Mouse (Mus musculus): ENCODE measurements around the gene Zfp78. TPM values are rescaled to one million over a fixed set of nuclear protein-coding genes. Genes with fewer than 3 reads are reported as not detected.

Gene Zfp78
- polyA plus RNA-seq, 1 experiment = 1.9 TPM

DNA sequence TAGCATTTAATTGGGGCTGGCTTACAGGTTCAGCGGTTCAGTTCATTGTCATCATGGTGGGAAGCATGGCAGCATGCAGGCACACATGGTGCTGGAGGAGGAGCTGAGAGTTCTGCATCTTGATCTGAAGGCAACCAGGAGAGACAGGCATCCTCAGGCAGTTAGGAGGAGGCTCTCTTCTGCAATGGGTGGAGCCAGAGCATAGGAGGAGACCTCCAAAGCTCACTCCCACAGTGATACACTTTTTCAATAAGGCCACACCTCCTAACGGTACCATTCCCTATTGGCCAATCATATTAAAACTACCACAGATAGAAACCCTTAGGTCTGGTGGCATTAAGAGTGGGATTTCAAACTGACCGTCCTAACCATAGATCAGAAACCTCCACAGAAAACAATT is 6.4 kb downstream of the Zfp78 start:
- Histone ChIP-seq H3K4me3 (ENCODE audit: insufficient read depth, low read depth, low read length) (no peak overlapping the region), H3K27ac (replicated peaks; ENCODE audit: low read depth, low read length) (no peak overlapping the region), H3K4me1 (ENCODE audit: control insufficient read depth, insufficient read depth, insufficient read length, low read length) (no peaks in the 10 kb centered on the region)

DNA sequence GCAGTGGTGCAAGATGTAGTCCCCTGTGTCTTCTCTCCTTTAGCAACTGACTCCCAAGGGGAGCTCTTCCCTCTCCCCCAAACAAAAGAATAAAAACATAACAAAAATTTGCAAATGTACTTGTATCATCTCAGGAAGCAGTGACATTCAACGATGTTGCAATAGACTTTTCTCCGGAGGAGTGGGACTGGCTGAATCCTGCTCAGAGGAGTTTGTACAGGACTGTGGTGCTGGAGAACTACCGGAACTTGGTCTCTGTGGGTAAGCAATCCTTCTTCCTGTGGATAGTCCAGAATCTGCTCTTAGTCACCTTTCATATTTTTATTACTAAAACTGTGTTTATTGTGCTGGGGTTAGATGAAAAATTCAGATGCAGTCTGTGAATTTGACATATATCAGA is 9.9 kb downstream of the Zfp78 start:
- no peak overlapping the region for H3K27ac ChIP-seq (replicated peaks; ENCODE audit: low read depth, low read length)

DNA sequence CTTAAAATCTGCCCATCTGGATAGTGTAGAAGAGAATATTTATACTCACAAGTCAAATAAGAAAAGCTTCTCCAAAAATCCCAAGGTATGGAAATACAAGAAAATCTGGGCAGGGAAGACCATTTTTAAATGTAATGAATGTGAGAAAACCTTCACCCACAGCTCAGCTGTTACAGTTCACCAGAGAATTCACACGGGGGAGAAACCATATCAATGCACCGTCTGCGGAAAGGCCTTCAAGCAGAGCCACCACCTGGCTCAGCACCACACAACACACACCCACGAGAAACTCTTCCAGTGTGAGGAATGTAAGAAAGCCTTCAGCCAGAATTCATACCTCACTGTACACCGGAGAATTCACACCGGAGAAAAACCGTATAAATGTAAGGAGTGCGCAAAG is 15.4 kb downstream of the Zfp78 start:
- no peak overlapping the region for H3K4me3 ChIP-seq (ENCODE audit: insufficient read depth, low read depth, low read length)
- H3K27ac ChIP-seq (replicated peaks; ENCODE audit: low read depth, low read length) = no peak overlapping the region
- no peaks in the 10 kb centered on the region for H3K4me1 ChIP-seq (ENCODE audit: control insufficient read depth, insufficient read depth, insufficient read length, low read length)

More for the DNA sequence above, 9.9 kb downstream of the Zfp78 start:
- Histone ChIP-seq H3K4me1 (ENCODE audit: control insufficient read depth, insufficient read depth, insufficient read length, low read length) (no peaks in the 10 kb centered on the region), H3K4me3 (ENCODE audit: insufficient read depth, low read depth, low read length) (no peak overlapping the region)

DNA sequence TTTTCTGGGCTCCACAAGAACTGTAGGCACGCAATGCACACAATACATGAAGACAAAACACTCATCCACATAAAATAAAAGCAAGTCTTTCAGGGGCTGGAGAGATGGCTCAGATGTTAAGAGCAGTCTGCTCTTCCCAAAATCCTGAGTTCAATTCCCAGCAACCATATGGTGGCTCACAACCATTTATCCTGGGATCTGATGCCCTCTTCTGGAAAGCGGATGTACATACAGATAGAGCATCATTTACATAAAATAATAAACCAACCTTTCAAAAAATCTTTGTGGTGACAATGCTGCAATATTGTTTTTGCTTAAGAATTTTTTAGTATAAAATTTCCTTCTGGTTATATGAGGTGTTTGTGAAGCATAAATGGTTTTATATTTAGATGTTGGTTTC is 18.4 kb downstream of the Zfp78 start:
- H3K27ac ChIP-seq (replicated peaks; ENCODE audit: low read depth, low read length) = no peak overlapping the region
- H3K4me1 ChIP-seq (ENCODE audit: control insufficient read depth, insufficient read depth, insufficient read length, low read length) = peaks cover 6% of the 10 kb centered on the region; the same call in 1 of the 2 replicates
- H3K4me3 ChIP-seq (ENCODE audit: insufficient read depth, low read depth, low read length) = no peak overlapping the region

DNA sequence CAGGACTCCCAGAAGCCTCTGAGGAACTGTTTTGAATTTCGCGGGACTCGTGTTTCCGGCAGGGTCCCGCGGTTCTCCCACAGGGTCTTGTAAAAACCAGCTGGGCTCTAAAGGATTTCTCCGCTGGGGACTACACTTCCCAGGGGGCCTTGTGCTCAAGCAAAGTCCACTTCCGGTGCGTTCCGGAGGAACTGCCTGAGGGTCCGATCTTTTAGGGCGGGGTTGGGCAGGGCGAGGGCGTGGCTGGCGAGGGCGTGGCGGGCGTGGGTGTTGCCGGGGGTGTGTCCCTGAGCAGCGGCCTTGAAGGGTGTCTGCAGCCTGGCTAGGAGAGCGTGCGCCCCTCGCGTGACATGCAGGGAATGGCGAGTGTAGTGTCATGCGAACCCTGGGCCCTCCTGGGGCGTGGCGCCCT is 20.0 kb downstream of the Zfp78 start, which contains the start of gene Zfp28:
TSS of gene Zfp28 (plus strand) at position 252 of the 412 bp plus-strand sequence.
- Histone ChIP-seq H3K27ac (replicated peaks; ENCODE audit: low read depth, low read length) (no peak within 1 kb of the TSS), H3K4me3 (ENCODE audit: insufficient read depth, low read depth, low read length) (peak within 1 kb of the TSS; percentile 85), H3K4me1 (ENCODE audit: control insufficient read depth, insufficient read depth, insufficient read length, low read length) (peaks cover 6% of the 10 kb centered on the region; the same call in 1 of the 2 replicates)

DNA sequence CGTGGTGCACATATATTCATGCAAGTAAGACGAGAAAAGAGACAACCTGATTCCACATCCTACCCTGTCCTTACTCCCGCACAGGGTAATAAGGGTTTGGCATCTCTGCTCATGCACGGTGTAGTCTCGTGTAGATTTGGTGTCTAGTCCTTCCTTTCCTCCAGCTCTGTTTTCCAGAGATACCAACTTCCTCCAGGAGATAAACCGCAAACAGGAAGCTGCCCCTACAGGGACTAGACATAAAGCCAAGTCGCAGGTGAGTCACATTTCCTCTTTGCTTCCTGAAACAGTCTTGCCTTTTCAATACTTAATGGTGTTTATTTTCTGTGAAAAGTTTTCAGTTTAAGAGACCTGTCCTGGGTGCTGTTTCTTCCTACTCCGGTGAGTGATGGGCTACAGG is 20.9 kb downstream of the Zfp78 start:
- peaks cover 6% of the 10 kb centered on the region; the same call in 1 of the 2 replicates for H3K4me1 ChIP-seq (ENCODE audit: control insufficient read depth, insufficient read depth, insufficient read length, low read length)
- H3K4me3 ChIP-seq (ENCODE audit: insufficient read depth, low read depth, low read length) = peak overlapping the region; percentile 85
- no peak overlapping the region for H3K27ac ChIP-seq (replicated peaks; ENCODE audit: low read depth, low read length)

DNA sequence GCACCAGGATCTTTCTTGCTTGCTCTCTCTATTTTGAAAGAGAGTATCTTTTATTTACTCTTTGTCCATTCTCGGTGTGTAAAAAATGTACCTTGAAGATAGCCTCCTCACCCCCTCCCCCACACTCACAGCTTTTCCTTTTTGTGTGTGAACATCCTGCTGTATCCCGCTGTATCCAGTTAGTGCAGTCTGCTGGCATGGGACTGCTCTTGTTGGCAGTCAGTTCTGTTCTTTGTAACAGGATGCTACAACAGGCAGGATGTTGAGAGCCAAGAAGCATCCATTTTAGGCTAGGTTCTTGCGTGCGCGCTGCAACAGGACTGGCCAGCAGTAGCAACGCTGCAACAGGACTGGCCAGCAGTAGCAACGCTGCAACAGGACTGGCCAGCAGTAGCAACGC is 23.9 kb downstream of the Zfp78 start:
- Histone ChIP-seq H3K4me1 (ENCODE audit: control insufficient read depth, insufficient read depth, insufficient read length, low read length) (peaks cover 6% of the 10 kb centered on the region; the same call in 1 of the 2 replicates), H3K27ac (replicated peaks; ENCODE audit: low read depth, low read length) (no peak overlapping the region), H3K4me3 (ENCODE audit: insufficient read depth, low read depth, low read length) (no peak overlapping the region)

DNA sequence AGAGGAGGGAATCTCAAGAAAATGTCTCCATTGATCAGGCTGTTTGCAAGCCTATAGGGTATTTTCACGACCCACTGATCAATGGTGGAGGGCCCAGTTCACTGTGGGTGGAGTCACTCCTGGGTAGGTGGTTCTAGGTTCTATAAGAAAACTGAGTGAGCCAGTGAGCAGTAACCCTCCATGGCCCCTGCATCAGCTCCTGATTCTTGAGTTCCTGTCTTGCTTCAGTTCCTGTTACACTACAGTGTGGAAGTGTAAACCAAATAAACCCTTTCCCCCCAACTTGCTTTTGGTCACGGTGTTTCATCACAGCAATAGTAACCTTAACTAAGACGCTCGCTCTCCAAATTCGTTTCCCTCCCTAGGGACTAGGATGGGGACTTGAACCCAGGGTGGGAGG is 25.9 kb downstream of the Zfp78 start:
- peaks cover 1% of the 10 kb centered on the region; the same call in 1 of the 2 replicates for H3K4me1 ChIP-seq (ENCODE audit: control insufficient read depth, insufficient read depth, insufficient read length, low read length)
- no peak overlapping the region for H3K27ac ChIP-seq (replicated peaks; ENCODE audit: low read depth, low read length)
- H3K4me3 ChIP-seq (ENCODE audit: insufficient read depth, low read depth, low read length) = no peak overlapping the region

DNA sequence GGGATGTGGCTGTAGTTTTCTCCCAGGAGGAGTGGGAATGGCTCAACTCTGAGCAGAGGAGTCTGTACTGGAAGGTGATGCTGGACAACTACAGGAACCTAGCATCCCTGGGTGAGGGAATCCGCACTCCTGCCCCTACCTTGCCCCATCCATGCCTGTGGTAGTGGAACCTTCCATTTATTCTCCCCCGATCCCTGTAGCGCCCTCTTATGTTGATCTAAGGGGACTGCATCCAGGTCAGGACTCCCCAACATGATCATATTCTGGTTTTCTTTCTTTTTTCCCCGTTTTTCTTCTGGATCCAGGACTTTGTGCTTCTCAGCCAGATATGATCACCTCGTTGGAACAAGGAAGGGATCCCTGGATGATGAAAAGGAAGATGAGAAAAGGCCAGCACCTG is 26.4 kb downstream of the Zfp78 start:
- no peaks in the 10 kb centered on the region for H3K4me1 ChIP-seq (ENCODE audit: control insufficient read depth, insufficient read depth, insufficient read length, low read length)
- H3K4me3 ChIP-seq (ENCODE audit: insufficient read depth, low read depth, low read length) = no peak overlapping the region
- no peak overlapping the region for H3K27ac ChIP-seq (replicated peaks; ENCODE audit: low read depth, low read length)

DNA sequence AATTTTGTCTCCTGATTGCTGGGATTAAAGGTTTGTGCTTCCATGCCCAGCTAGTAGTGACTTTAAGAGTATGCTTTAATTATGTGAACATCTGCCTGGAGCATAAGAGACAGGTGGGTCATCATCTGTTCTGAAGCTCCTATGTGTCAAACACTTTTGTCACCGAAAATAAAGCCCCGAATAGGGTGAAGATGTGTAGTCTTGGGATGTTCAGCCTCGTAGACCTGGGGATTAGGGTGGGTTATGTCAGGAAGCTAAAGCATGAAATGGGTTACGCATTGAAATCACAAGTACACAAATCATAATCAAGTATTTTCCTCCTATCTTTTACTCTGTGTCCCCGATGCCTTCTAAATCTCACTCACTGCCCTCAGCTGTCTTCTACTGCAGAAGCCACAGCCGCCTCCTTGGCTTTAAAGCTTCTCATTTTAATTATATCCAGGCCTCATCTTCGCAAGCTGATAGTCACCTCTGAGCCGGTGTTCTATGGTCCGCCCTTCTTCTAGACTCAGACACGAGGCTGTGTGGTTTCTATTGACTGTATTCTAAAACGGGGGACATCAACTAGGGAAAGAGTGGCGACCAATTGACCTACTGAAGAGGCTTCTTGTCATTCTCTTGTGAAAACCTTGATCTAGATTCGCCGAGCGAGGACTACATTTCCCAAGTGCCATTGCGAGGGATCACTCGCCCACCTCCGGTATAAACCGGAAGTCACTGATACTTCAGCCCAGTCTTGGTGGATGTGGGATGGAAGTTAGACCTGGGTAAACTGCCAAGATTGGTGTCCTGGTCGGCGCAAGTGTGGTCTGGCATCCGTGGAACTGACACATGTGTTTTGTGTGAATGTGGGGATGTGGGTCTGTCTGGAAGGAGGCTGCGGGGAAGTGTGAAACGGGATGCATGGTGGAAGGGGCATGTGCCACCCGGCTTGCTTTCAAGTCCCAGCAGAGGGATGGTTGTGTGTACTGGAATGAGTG is 35.2 kb downstream of the Zfp78 start, which contains the start of gene Smim17:
TSS of gene Smim17 (plus strand) at position 720 of the 980 bp plus-strand sequence.
- peak within 1 kb of the TSS; percentile 64 for H3K4me3 ChIP-seq (ENCODE audit: insufficient read depth, low read depth, low read length)
- no peak within 1 kb of the TSS for H3K27ac ChIP-seq (replicated peaks; ENCODE audit: low read depth, low read length)
- no peaks in the 10 kb centered on the region for H3K4me1 ChIP-seq (ENCODE audit: control insufficient read depth, insufficient read depth, insufficient read length, low read length)

DNA sequence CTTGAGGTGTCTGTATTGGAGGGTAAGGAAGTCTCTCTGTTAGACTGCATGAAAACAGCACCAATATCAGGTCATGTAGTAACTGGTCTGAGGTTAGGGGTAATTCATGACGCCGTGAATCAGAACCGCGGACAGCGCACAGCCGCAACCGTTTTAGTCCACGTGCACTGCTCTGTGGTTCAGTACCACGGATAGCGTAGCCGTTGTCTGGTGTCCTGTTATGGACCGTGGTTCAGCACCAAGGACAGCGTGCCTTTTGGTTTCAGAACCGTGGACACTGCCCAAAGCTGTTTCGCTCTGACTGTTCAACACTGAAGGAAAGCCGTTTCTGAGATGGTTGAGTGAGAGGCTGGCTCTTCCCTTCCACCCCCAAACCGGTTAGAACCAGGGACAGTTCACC is 47.0 kb downstream of the Zfp78 start, which contains the start of gene Gm20715:
TSS of gene Gm20715 (plus strand) at position 235 of the 400 bp plus-strand sequence.
- H3K4me3 ChIP-seq (ENCODE audit: insufficient read depth, low read depth, low read length) = no peak within 1 kb of the TSS
- no peak within 1 kb of the TSS for H3K27ac ChIP-seq (replicated peaks; ENCODE audit: low read depth, low read length)
- no peaks in the 10 kb centered on the region for H3K4me1 ChIP-seq (ENCODE audit: control insufficient read depth, insufficient read depth, insufficient read length, low read length)

DNA sequence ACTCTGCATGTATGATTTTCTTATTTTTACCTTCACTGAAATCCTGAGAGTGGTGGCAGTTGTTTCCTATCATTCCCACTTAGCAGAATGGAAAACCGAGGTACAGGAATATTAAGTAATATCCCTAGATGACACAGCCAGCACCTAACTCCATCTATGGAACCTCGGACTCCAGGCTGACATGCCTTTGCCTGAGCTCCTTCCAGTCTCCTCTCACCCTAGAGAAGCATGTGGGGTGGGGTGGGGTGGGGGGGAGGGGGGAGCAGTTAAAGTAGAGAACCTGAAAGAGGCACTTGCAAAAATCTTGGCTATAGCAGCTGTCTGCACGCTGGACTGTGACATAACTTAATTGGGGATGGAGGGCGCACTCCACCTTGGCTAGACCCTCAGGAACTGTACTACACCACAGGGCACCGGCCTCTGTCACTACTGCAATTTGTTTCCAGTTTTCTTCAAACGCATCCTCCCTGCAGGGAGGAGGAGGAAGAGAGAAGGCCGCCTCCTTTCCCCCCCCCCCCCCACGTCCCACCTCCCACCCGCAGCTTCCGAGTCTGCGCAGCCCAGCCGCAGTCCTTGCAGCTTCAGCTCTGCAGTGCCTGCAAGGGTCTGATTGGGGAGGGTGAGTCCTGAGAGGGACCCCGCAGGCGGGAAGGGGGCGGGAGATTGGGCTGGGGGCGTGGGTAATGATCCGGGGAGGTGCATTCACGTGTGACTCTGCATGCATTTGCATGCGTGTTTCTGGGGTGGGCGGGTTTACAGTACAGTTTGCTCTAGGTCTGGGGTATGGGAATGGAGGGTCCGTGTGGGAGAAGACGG is 51.8 kb downstream of the Zfp78 start:
- Histone ChIP-seq H3K27ac (replicated peaks; ENCODE audit: low read depth, low read length) (no peak overlapping the region), H3K4me3 (ENCODE audit: insufficient read depth, low read depth, low read length) (no peak overlapping the region), H3K4me1 (ENCODE audit: control insufficient read depth, insufficient read depth, insufficient read length, low read length) (no peaks in the 10 kb centered on the region)

DNA sequence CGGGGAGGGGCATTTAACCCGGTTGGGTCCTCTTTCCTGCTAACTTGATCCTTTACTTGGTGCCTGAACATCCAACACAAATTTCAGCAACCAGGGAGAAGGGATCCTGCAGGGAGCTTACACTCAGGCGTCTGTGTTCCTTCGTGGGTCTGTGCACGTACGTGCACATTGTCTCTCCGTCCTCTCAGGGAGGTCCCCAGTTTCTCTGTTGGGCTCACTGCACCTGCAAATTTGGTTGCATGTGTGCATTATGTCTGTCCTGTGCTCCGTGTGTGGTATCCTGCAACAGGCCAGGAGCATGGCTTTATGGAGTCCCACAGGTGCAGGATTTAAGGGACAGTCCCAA is 52.3 kb downstream of the Zfp78 start:
- Histone ChIP-seq H3K4me1 (ENCODE audit: control insufficient read depth, insufficient read depth, insufficient read length, low read length) (no peaks in the 10 kb centered on the region), H3K4me3 (ENCODE audit: insufficient read depth, low read depth, low read length) (no peak overlapping the region), H3K27ac (replicated peaks; ENCODE audit: low read depth, low read length) (no peak overlapping the region)

DNA sequence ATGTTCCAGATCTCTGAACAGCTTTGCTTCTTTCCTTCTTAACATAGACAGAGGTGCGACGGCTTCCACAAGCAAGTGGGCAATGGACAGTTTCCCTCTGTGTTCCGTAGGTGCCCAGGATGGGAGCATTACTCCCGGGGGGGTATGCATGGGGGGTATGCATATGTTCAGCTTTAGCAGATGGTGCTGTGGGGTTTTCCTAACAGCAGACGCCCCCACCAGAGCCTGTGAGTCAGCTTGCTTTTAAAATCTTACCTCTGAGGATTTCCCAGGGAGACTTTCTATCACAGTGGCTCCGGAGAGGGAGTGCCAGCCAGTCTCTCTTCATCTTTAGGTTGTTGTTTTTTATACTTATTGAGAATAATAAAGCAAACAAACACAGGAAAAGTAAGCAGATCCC is 56.8 kb downstream of the Zfp78 start:
- Histone ChIP-seq H3K4me1 (ENCODE audit: control insufficient read depth, insufficient read depth, insufficient read length, low read length) (no peaks in the 10 kb centered on the region), H3K4me3 (ENCODE audit: insufficient read depth, low read depth, low read length) (no peak overlapping the region), H3K27ac (replicated peaks; ENCODE audit: low read depth, low read length) (no peak overlapping the region)

DNA sequence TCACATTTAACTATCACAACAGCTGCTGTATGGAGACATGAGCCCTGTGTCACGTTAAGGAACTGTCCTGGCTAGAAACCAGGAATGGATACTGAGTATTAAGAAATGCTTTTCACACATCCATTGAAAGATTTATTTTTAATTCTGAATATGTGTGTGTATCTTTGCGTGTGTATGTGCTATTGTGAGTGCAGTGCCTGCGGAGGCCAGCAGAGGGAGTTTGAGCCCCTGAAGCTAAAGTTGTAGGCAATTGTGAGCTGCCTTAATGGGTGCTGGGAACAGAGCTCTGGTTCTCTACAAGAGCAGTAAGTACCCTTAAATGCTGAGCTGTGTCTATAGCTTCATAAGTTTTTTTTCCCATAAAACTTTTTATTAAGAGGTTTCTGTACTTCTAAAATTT is 66.3 kb downstream of the Zfp78 start:
- Histone ChIP-seq H3K27ac (replicated peaks; ENCODE audit: low read depth, low read length) (no peak overlapping the region), H3K4me3 (ENCODE audit: insufficient read depth, low read depth, low read length) (no peak overlapping the region), H3K4me1 (ENCODE audit: control insufficient read depth, insufficient read depth, insufficient read length, low read length) (no peaks in the 10 kb centered on the region)

Measured in brown adipose tissue, adult 24 weeks (tissue).